Mouse (Mus musculus): ENCODE measurements around the gene Efhd1.

Efhd1 gene

GRCm38 (mm10) chr1:87270204-87270603, 6.0 kb downstream of the Efhd1 start:
- DNase-seq (ENCODE audit: low spot score in 2 of 2) = no peak

GRCm38 (mm10) chr1:87270641-87271467, 6.7 kb downstream of the Efhd1 start:
- no peak for DNase-seq (ENCODE audit: low spot score in 2 of 2)

GRCm38 (mm10) chr1:87271596-87271995, 7.4 kb downstream of the Efhd1 start:
- DNase-seq (ENCODE audit: low spot score in 2 of 2) = no peak

GRCm38 (mm10) chr1:87272462-87272861, 8.3 kb downstream of the Efhd1 start:
- DNase-seq (ENCODE audit: low spot score in 2 of 2) = no peak

GRCm38 (mm10) chr1:87273514-87273942, 9.4 kb downstream of the Efhd1 start:
- no peak for DNase-seq (ENCODE audit: low spot score in 2 of 2)

GRCm38 (mm10) chr1:87274134-87274533, 10.0 kb downstream of the Efhd1 start:
- DNase-seq (ENCODE audit: low spot score in 2 of 2) = no peak

GRCm38 (mm10) chr1:87275151-87275550, 11.0 kb downstream of the Efhd1 start:
- no peak for DNase-seq (ENCODE audit: low spot score in 2 of 2)

GRCm38 (mm10) chr1:87276056-87276455, 11.9 kb downstream of the Efhd1 start:
- DNase-seq (ENCODE audit: low spot score in 2 of 2) = no peak

GRCm38 (mm10) chr1:87280281-87280680, 16.1 kb downstream of the Efhd1 start:
- DNase-seq (ENCODE audit: low spot score in 2 of 2) = no peak

GRCm38 (mm10) chr1:87281599-87282412, 17.6 kb downstream of the Efhd1 start:
- no peak for DNase-seq (ENCODE audit: low spot score in 2 of 2)

GRCm38 (mm10) chr1:87282413-87282788, 18.2 kb downstream of the Efhd1 start:
- no peak for DNase-seq (ENCODE audit: low spot score in 2 of 2)

- no peak for DNase-seq (ENCODE audit: low spot score in 2 of 2)
These were observed 19.3 kb downstream of the Efhd1 start for GRCm38 (mm10) chr1:87283410-87283960.

- no peak for DNase-seq (ENCODE audit: low spot score in 2 of 2)
These were observed 22.9 kb downstream of the Efhd1 start for GRCm38 (mm10) chr1:87287105-87287504.

- no peak for DNase-seq (ENCODE audit: low spot score in 2 of 2)
These were observed 27.3 kb downstream of the Efhd1 start for GRCm38 (mm10) chr1:87291416-87291815.

- no peak for DNase-seq (ENCODE audit: low spot score in 2 of 2)
These were observed 28.4 kb downstream of the Efhd1 start for GRCm38 (mm10) chr1:87292420-87293190.

- no peak for DNase-seq (ENCODE audit: low spot score in 2 of 2)
These were observed 30.0 kb downstream of the Efhd1 start for GRCm38 (mm10) chr1:87294063-87294710.

- no peak for DNase-seq (ENCODE audit: low spot score in 2 of 2)
These were observed 30.8 kb downstream of the Efhd1 start for GRCm38 (mm10) chr1:87294951-87295350.

- no peak for DNase-seq (ENCODE audit: low spot score in 2 of 2)
These were observed 33.3 kb downstream of the Efhd1 start for GRCm38 (mm10) chr1:87297346-87297925.

- DNase-seq (ENCODE audit: low spot score in 2 of 2) = no peak
These were observed 36.5 kb downstream of the Efhd1 start for GRCm38 (mm10) chr1:87300360-87301286.

GRCm38 (mm10) chr1:87301971-87302370, 37.8 kb downstream of the Efhd1 start:
- no peak for DNase-seq (ENCODE audit: low spot score in 2 of 2)

Data from thymus, postnatal 10 days (tissue).